Mouse (Mus musculus): ENCODE results near the gene Cckar.

Gene Cckar

DNA sequence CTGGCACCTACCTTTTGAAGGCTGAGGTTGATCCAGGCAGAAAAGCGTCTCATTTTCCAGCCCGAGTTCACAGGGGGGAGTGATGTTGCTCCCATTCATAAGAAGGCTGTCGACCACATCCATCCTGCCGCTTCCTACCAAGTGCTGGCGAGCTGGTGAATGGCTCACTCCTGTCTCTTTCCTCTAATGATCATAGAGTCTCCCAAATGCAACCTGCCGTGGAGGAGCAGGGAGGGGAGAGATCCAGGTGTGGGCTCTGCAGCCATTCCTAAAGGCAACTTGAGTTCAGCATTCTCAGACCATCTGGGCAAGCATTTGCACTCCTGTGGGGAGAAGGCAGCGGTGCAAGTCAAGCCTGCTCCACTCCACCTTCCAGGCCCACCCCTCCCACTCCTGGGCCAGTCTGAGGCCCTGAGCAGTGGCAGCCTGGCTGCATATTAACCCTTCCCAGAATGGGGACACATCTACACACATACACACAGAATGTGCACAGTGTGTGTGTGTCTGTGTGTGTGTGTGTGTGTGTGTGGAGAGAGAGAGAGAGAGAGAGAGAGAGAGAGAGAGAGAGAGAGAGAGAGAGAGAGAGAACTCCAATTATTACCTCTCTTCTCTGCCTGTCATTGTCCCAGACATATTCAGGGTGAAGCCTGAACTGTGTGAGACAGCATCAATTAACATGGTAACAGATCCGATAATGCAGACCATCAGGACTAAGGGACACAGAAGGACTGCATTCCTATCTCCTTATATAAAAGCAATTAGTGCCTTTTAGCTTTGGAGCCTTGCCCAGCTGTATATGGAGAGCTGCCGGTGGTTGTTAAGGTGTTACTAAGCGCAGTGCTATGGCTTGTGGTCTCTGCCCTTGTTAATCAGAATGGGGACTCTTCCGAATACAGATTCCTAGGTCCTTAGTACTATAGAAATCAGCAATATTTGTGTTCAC is at the start of gene Cckar:
TSS of gene Cckar (minus strand) at position 471 of the 943 bp plus-strand sequence.
- TF ChIP-seq GATA4 (IDR thresholded peaks at IDR 0.05; ENCODE audit: insufficient replicate concordance, low read length), result no peak

DNA sequence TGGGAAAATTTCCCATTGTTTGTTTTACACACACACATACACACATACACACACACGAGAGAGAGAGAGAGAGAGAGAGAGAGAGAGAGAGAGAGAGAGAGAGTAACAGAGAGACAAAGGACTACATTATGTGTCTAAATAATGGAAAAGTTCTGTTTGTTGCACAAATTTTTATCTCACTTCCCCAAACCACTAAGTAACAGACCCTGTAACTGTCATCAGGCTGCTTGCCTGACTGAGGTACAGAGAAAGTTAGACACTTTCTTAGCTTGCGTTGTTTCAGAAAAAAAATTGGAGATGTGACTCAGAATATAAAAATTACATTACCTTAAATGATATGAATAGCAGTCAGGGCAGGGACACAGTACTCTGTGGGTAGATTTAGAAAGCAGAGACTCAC is 36.6 kb upstream of the Cckar start:
- no peak for TF ChIP-seq GATA4 (IDR thresholded peaks at IDR 0.05; ENCODE audit: insufficient replicate concordance, low read length)

- no peak for TF ChIP-seq GATA4 (IDR thresholded peaks at IDR 0.05; ENCODE audit: insufficient replicate concordance, low read length)
These were observed 25.4 kb upstream of the Cckar start for GRCm38 (mm10) chr5:53732933-53733332.

- TF ChIP-seq GATA4 (IDR thresholded peaks at IDR 0.05; ENCODE audit: insufficient replicate concordance, low read length), result no peak
These were observed 20.1 kb upstream of the Cckar start for GRCm38 (mm10) chr5:53727606-53728005.

DNA sequence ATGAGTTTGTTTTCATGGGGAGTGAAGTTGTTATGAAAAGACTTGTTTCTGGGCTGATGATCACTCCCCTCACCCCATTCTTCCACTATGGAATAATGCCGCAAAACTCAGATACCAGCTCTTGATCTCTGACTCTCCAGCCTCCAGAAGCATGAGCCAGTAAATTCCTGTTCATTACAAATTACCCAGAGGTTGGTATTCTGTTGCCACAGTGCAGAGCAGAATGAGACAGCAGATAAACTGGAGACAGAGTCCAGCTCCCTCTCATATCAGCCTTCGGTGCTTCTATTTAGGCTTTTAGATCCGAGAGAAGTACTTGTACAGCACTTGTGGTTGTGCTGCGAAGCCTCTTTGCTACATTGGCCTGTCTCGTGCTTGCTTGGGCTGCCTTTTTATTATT is 18.5 kb upstream of the Cckar start:
- no peak for TF ChIP-seq GATA4 (IDR thresholded peaks at IDR 0.05; ENCODE audit: insufficient replicate concordance, low read length)

DNA sequence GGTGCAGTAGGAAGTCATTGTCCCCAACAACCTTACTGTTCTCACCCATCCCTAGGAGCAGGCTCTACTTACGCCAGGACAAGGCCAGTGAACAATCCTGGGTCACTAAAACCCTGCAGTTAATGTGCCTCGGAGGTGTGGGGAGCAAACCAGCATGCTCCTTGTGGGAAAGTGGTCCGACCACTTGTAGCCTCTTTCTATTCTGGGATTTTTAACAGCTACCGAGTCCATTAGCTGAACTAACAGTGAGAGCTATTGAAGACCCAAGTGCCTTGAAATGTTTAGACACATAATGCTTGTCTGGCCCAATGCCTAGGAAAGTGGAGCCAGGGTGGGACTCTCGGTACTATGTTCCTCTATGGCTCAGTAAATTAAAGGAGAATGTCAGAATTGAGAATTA is 9.0 kb upstream of the Cckar start:
- TF ChIP-seq GATA4 (IDR thresholded peaks at IDR 0.05; ENCODE audit: insufficient replicate concordance, low read length), result no peak

GRCm38 (mm10) chr5:53711277-53711676 is 3.8 kb upstream of the Cckar start:
- no peak for TF ChIP-seq GATA4 (IDR thresholded peaks at IDR 0.05; ENCODE audit: insufficient replicate concordance, low read length)

- TF ChIP-seq GATA4 (IDR thresholded peaks at IDR 0.05; ENCODE audit: insufficient replicate concordance, low read length), result no peak
These were observed 686 bp upstream of the Cckar start for GRCm38 (mm10) chr5:53708191-53708590.

DNA sequence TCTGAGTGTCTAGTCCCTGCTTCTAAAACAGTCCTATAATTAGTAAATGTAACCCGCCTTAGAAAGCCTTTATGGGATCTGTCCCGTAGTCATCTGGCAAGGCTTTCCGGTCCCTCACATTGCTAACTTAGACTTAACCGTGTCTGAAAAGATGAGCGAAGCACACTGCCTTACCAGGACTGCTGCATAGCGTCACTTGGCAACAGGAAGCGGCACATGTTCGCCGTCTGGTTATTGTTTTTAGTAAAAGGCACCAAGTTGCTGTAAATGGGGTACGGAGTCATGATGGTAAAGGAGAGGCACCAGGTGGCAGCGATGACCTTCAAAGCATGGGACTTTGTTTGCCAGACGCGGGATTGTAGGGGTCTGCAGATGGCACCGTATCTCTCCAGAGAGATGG is 4.8 kb downstream of the Cckar start:
- no peak for TF ChIP-seq GATA4 (IDR thresholded peaks at IDR 0.05; ENCODE audit: insufficient replicate concordance, low read length)

DNA sequence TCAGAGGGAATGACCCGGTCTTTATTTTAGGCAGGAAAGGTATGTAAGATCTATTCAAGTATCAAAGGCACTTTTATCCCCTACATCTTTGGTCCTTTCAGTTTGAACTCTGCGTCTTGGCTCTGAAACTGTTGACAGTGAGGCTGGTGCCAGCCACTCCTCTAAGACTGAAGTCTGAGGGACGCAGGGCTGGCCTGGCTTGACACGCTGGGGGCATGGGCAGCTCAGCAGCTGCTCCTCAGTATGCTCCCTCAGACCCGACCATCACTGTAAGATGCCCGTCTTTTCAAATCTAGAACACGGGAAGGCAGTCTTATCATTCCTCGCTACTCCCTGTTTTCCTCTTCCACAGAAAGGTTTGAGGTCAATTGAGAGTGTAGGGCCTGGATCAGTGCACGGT is 9.7 kb downstream of the Cckar start:
- no peak for TF ChIP-seq GATA4 (IDR thresholded peaks at IDR 0.05; ENCODE audit: insufficient replicate concordance, low read length)

DNA sequence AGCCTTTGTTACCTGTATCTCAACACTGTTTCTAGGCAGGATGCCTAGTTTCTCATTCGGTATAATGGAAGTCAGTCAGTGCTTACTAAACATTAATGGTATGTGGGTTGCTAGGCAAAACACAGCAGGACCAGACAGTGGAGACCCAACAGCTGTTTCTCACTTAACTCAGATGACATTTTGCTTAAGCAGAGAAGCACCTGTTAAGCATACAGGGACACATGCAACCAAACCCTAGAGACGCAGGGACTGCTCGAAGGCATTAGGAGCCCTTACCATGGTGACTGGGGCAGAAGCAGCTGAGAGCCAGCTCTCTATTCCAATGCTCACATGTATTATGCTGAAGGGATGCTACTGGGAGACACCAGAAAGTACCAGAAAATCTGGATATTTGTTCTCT is 10.8 kb downstream of the Cckar start:
- no peak for TF ChIP-seq GATA4 (IDR thresholded peaks at IDR 0.05; ENCODE audit: insufficient replicate concordance, low read length)

DNA sequence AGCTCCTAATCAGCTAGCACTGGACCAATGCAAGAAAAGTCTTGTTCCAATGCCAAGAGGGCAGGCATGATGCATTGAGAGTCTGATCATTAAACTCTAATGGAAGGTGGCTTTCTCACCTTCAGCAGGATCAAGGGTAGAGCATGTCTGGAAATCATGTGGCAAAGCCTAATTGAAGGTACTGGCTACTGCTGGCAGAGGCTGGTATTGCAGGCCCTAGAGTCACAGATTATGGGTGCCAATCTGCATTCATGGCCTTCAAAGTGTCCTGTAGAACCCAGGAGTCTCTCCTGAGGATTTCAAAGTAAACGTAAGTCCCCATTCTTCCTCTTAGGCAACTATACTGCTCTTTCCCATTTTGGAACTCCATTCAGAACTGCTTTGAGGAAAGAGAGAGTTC is 14.8 kb downstream of the Cckar start:
- no peak for TF ChIP-seq GATA4 (IDR thresholded peaks at IDR 0.05; ENCODE audit: insufficient replicate concordance, low read length)

GRCm38 (mm10) chr5:53692100-53692499 is 15.4 kb downstream of the Cckar start:
- TF ChIP-seq GATA4 (IDR thresholded peaks at IDR 0.05; ENCODE audit: insufficient replicate concordance, low read length), result no peak

- no peak for TF ChIP-seq GATA4 (IDR thresholded peaks at IDR 0.05; ENCODE audit: insufficient replicate concordance, low read length)
These were observed 15.9 kb downstream of the Cckar start for GRCm38 (mm10) chr5:53691577-53691976.

GRCm38 (mm10) chr5:53688326-53688725 is 19.2 kb downstream of the Cckar start:
- TF ChIP-seq GATA4 (IDR thresholded peaks at IDR 0.05; ENCODE audit: insufficient replicate concordance, low read length), result no peak

DNA sequence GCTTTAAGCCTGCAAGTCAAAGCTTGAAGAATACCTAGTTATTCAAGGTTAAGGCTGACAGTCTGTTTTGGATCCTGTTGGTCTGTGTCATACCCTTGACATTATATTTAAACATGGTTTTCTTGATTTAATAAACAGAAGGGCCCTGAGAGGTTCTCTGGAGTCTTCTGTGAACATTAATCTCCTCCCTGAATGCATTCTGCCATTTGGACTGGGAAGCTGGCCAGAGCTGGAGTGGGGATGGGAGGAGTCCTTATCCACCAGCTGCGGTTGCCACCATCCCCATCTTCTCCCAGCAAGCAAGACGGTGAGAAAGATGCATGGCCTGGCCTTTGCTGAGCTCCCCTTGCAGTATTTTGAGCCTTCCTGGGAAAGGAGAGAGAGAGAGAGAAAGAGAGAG is 21.1 kb downstream of the Cckar start:
- TF ChIP-seq GATA4 (IDR thresholded peaks at IDR 0.05; ENCODE audit: insufficient replicate concordance, low read length), result no peak

DNA sequence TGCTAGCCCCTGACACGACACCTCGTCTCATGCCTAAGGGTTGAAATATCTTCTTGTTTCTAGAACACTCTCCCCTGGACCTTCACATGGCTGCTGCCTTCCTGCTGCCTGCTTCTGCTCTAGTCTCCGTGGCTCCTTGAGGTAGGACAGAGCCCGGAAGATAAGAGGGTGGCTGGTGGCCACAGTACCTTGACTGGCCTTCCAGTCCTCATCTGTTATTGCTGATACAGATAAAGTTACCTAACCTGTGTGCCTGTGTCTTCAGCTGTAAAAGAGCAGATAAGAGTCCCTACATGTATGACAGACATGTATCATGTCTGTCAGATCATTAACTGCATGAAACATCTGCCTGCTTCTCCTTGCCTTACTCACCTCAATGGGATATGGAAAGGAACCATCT is 21.9 kb downstream of the Cckar start:
- no peak for TF ChIP-seq GATA4 (IDR thresholded peaks at IDR 0.05; ENCODE audit: insufficient replicate concordance, low read length)

Data from liver, adult (tissue).